Mouse (Mus musculus) MEL (cell line): ENCODE measurements around the gene Nacad. TPM values are rescaled to one million over a fixed set of nuclear protein-coding genes. Genes with fewer than 3 reads are reported as not detected.
A peak's percentile ranks its signal among the peaks of the same experiment; 100 is the strongest.

ENCODE experiments used
- DNase-seq: peaks from one replicate; pipeline ENCODE4 v3.0.0; 2011; ENCODE audit warnings: low read depth, low spot score
- H3K27ac ChIP-seq: 2 replicates; pipeline ENCODE4 v1.5.1; 2012; ENCODE audit warnings: low read depth, mild to moderate bottlenecking, control low read depth, low read length, moderate library complexity; ENCODE audit not compliant: control insufficient read depth
- H3K27me3 ChIP-seq, 2 experiments: fragments of 150-350 bp in 1 of 2; sonication (generic) in 1 of 2; 2 replicates each; pipeline ENCODE4 v1.6.1; 2012; ENCODE audit warnings: low read length in 2 of 2, mild to moderate bottlenecking in 2 of 2, improper control_type of control experiment in 1 of 2, moderate library complexity in 1 of 2; ENCODE audit not compliant: insufficient read depth in 2 of 2, control insufficient read depth in 1 of 2
- H3K36me3 ChIP-seq, 2 experiments: 2 replicates each; pipeline ENCODE4 v1.6.1; 2012 to 2014; ENCODE audit warnings: low read length in 2 of 2, improper control_type of control experiment in 1 of 2, inconsistent platforms in 1 of 2, mild to moderate bottlenecking in 1 of 2; ENCODE audit not compliant: insufficient read depth in 2 of 2, control insufficient read depth in 1 of 2
- H3K4me1 ChIP-seq, 2 experiments: fragments of 150-350 bp in 1 of 2; sonication (generic) in 1 of 2; 2 replicates each; pipeline ENCODE4 v1.6.1; 2012; ENCODE audit warnings: low read length in 2 of 2, improper control_type of control experiment in 1 of 2, mild to moderate bottlenecking in 1 of 2; ENCODE audit not compliant: insufficient read depth in 2 of 2, control insufficient read depth in 1 of 2
- H3K4me3 ChIP-seq, 2 experiments: fragments of 150-350 bp in 1 of 2; sonication (generic) in 1 of 2; 2 replicates each; pipeline ENCODE4 v1.5.1; 2012; ENCODE audit warnings: low read depth in 2 of 2, low read length in 2 of 2, mild to moderate bottlenecking in 2 of 2, moderate library complexity in 2 of 2, control low read depth in 1 of 2, improper control_type of control experiment in 1 of 2; ENCODE audit not compliant: control insufficient read depth in 1 of 2, insufficient read depth in 1 of 2
- H3K79me2 ChIP-seq: 2 replicates; pipeline ENCODE4 v1.6.1; 2012; ENCODE audit warnings: mild to moderate bottlenecking, low read length, moderate library complexity; ENCODE audit not compliant: control insufficient read depth, poor library complexity, insufficient read depth
- H3K9ac ChIP-seq: 2 replicates; pipeline ENCODE4 v1.6.1; 2012; ENCODE audit warnings: low read depth, mild to moderate bottlenecking, control low read depth, low read length, moderate library complexity; ENCODE audit not compliant: control insufficient read depth, poor library complexity, severe bottlenecking
- H3K9me3 ChIP-seq: fragments of 150-350 bp; sonication (generic); replicated peaks from 2 replicates; pipeline ENCODE4 v1.6.1; 2012; ENCODE audit warnings: mild to moderate bottlenecking, low read length, improper control_type of control experiment, moderate library complexity; ENCODE audit not compliant: insufficient read depth
- BHLHE40 ChIP-seq: IDR thresholded peaks from 2 replicates; pipeline ENCODE4 v1.6.1; 2012; ENCODE audit warnings: low read depth, mild to moderate bottlenecking, inconsistent platforms, low read length, improper control_type of control experiment, borderline replicate concordance
- CHD1 ChIP-seq: IDR thresholded peaks from 2 replicates; pipeline ENCODE4 v1.6.1; 2012; ENCODE audit warnings: low read depth, mild to moderate bottlenecking, inconsistent platforms, low read length, improper control_type of control experiment
- CHD2 ChIP-seq: IDR thresholded peaks from 2 replicates; pipeline ENCODE4 v1.6.1; 2011; ENCODE audit warnings: low read length, improper control_type of control experiment
- CTCF ChIP-seq, 3 experiments: IDR thresholded peaks in 2 of 3; conservative IDR thresholded peaks in 1 of 3; 2 replicates each; pipeline ENCODE4 v1.5.1; 2011 to 2012; ENCODE audit warnings: low read length in 3 of 3, low read depth in 2 of 3, mild to moderate bottlenecking in 2 of 3, improper control_type of control experiment in 1 of 3, inconsistent platforms in 1 of 3, mixed read lengths in 1 of 3, moderate library complexity in 1 of 3; ENCODE audit not compliant: control insufficient read depth in 1 of 3, insufficient read depth in 1 of 3, poor library complexity in 1 of 3, severe bottlenecking in 1 of 3
- ELF1 ChIP-seq: IDR thresholded peaks from 2 replicates; pipeline ENCODE4 v1.6.1; 2014; ENCODE audit warnings: low read depth, mild to moderate bottlenecking, inconsistent platforms, low read length, improper control_type of control experiment, moderate library complexity
- GABPA ChIP-seq: IDR thresholded peaks from 2 replicates; pipeline ENCODE4 v1.6.1; 2012; ENCODE audit warnings: low read depth, mild to moderate bottlenecking, inconsistent platforms, low read length, improper control_type of control experiment, moderate library complexity
- GATA1 ChIP-seq: IDR thresholded peaks from 2 replicates; pipeline ENCODE4 v1.6.1; 2011; ENCODE audit warnings: low read depth, low read length, improper control_type of control experiment
- HCFC1 ChIP-seq: IDR thresholded peaks from 2 replicates; pipeline ENCODE4 v1.6.1; 2012; ENCODE audit warnings: low read depth, mild to moderate bottlenecking, inconsistent platforms, low read length, improper control_type of control experiment, moderate library complexity
- MAX ChIP-seq: IDR thresholded peaks from 2 replicates; pipeline ENCODE4 v1.6.1; 2011; ENCODE audit warnings: low read length, improper control_type of control experiment
- MEF2A ChIP-seq: IDR thresholded peaks from 2 replicates; pipeline ENCODE4 v1.6.1; 2014; ENCODE audit warnings: low read depth, mild to moderate bottlenecking, inconsistent platforms, low read length, improper control_type of control experiment; ENCODE audit not compliant: poor library complexity, insufficient replicate concordance, severe bottlenecking; ENCODE audit errors: extremely low read depth
- MXI1 ChIP-seq: IDR thresholded peaks from 2 replicates; pipeline ENCODE4 v1.6.1; 2011; ENCODE audit warnings: mild to moderate bottlenecking, low read depth, low read length, improper control_type of control experiment
- MYB ChIP-seq: IDR thresholded peaks from 2 replicates; pipeline ENCODE4 v1.6.1; 2011; ENCODE audit warnings: mild to moderate bottlenecking, low read depth, low read length, improper control_type of control experiment
- POLR2A ChIP-seq, 2 experiments: IDR thresholded peaks; 2 replicates each; pipeline ENCODE4 v1.6.1; 2011 to 2012; ENCODE audit warnings: low read length in 2 of 2, mild to moderate bottlenecking in 2 of 2, control low read depth in 1 of 2, improper control_type of control experiment in 1 of 2, low read depth in 1 of 2, moderate library complexity in 1 of 2; ENCODE audit not compliant: control insufficient read depth in 1 of 2, insufficient read depth in 1 of 2, poor library complexity in 1 of 2
- POLR2AphosphoS2 ChIP-seq: IDR thresholded peaks from 2 replicates; pipeline ENCODE4 v1.6.1; 2011; ENCODE audit warnings: low read length, improper control_type of control experiment
- RAD21 ChIP-seq: IDR thresholded peaks from 2 replicates; pipeline ENCODE4 v1.6.1; 2011; ENCODE audit warnings: mild to moderate bottlenecking, low read depth, low read length, improper control_type of control experiment
- RCOR1 ChIP-seq: IDR thresholded peaks from 2 replicates; pipeline ENCODE4 v1.6.1; 2012; ENCODE audit warnings: low read depth, mild to moderate bottlenecking, inconsistent platforms, low read length, improper control_type of control experiment
- SIN3A ChIP-seq: IDR thresholded peaks from 2 replicates; pipeline ENCODE4 v1.6.1; 2012; ENCODE audit warnings: low read length, improper control_type of control experiment, inconsistent platforms
- TAL1 ChIP-seq: IDR thresholded peaks from 2 replicates; pipeline ENCODE4 v1.6.1; 2012; ENCODE audit warnings: mild to moderate bottlenecking, inconsistent platforms, low read length, moderate library complexity, mixed read lengths
- TBP ChIP-seq: IDR thresholded peaks from 2 replicates; pipeline ENCODE4 v1.8.0; 2011; ENCODE audit warnings: low read depth, low read length, improper control_type of control experiment
- TCF12 ChIP-seq: IDR thresholded peaks from 2 replicates; pipeline ENCODE4 v1.6.1; 2014; ENCODE audit warnings: low read depth, mild to moderate bottlenecking, inconsistent platforms, low read length, improper control_type of control experiment, moderate library complexity
- USF2 ChIP-seq, 2 experiments: IDR thresholded peaks; 2 replicates each; pipeline ENCODE4 v1.6.1; 2011 to 2012; ENCODE audit warnings: improper control_type of control experiment in 2 of 2, low read length in 2 of 2, borderline replicate concordance in 1 of 2, inconsistent platforms in 1 of 2, low read depth in 1 of 2, mild to moderate bottlenecking in 1 of 2; ENCODE audit not compliant: insufficient read depth in 1 of 2
- ZMIZ1 ChIP-seq: IDR thresholded peaks from 2 replicates; pipeline ENCODE4 v1.6.1; 2012; ENCODE audit warnings: low read depth, mild to moderate bottlenecking, inconsistent platforms, low read length, improper control_type of control experiment, moderate library complexity
- ZNF384 ChIP-seq: IDR thresholded peaks from 2 replicates; pipeline ENCODE4 v1.6.1; 2012; ENCODE audit warnings: low read depth, mild to moderate bottlenecking, inconsistent platforms, low read length, improper control_type of control experiment
- polyA plus RNA-seq, 2 experiments: library from polyadenylated mRNA; stranded (reverse) in 1 of 2; unstranded in 1 of 2; fragments of >175 nt in 1 of 2; fragments of >200 nt in 1 of 2; gene quantifications; 2 replicates each; pipeline versions ENCODE4 v1.2.1 to v1.2.4; 2012; ENCODE audit warnings: low replicate concordance in 2 of 2, low read depth in 1 of 2; ENCODE audit not compliant: insufficient read length in 2 of 2, insufficient read depth in 1 of 2, missing spikeins in 1 of 2
- total RNA-seq: library from RNA; depleted of rRNA; stranded (reverse); fragments of 300-350 nt; gene quantifications from 2 replicates; pipeline ENCODE4 v1.2.3, GENCODE M21; 2012

Gene Nacad
- total and polyA plus RNA-seq, 3 experiments: 0.12 to 0.32 TPM; not detected in 1

DNA sequence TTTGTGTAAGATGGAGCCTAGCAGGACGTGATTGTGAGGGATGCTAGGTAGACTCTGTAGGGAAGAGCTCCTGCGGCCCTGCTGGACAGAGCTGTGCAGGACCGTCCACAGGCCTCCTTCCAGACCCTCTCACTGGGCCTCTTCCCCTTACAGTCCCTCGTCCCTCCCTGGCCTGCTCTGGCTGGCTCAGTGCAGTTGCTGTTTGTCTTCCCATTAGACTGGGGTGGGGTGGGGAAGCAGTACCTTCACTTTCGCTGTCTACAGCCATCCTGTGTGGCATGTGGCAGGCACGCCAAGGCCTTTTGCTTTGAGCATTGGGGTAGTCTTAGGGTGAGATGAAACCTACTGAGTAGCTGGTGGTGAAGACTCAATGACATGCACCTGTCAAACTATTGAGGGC lies 43.5 kb downstream of the Nacad start:
- H3K27me3 ChIP-seq: no peaks in the 10 kb centered on the region
- no peak overlapping the region; a peak in 2 of 4 replicates for H3K4me3 ChIP-seq
- no peak for DNase-seq
- H3K27ac ChIP-seq: peak overlapping the region; percentile 35
- H3K9me3 ChIP-seq: no peaks in the 10 kb centered on the region
- H3K4me1 ChIP-seq: peaks cover 52 to 55% of the 10 kb centered on the region in 2 experiments
- H3K79me2 ChIP-seq: peaks cover 62% of the 10 kb centered on the region
- TF ChIP-seq CHD1 (0 out of 2 replicates have a peak, but pooled peaks have one; percentile 29), ZMIZ1 (no peak)
- peaks cover 2 to 55% of the 10 kb centered on the region in 2 experiments for H3K36me3 ChIP-seq
- peak overlapping the region; percentile 0; the same call in 1 of the 2 replicates for H3K9ac ChIP-seq

DNA sequence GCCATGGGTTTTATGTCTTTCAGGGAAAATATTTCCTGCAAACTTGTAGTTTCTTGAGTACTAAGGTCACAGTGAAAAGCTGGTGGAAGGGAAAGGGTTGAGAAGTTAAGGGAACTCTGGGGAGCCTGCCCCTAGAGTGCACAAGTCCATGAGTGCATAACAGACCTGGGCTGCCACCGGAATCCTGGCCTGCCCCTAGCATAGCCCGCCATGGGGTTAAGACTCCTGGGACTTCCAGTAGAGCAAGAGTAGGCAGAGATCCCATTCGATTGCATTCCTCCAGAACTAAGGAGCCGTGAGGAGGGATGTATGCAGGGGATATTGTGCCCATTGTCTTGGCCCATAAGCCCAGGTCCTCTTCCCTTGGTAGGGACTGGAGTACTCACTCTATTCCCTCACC lies 44.4 kb downstream of the Nacad start:
- Histone ChIP-seq H3K36me3 (peaks cover 2 to 54% of the 10 kb centered on the region in 2 experiments), H3K4me3 (peak overlapping the region; percentile 28 to 29; a peak in 3 of 4 replicates), H3K9me3 (no peaks in the 10 kb centered on the region), H3K79me2 (peaks cover 63% of the 10 kb centered on the region), H3K4me1 (peaks cover 48 to 52% of the 10 kb centered on the region in 2 experiments), H3K27ac (peak overlapping the region; percentile 74), H3K27me3 (no peaks in the 10 kb centered on the region), H3K9ac (peak overlapping the region; percentile 45)
- TF ChIP-seq POLR2AphosphoS2 (no peak), MEF2A (no peak), MYB (no peak), CHD1 (no peak), CTCF (IDR thresholded peaks at IDR 0.05 in 2 of 3, conservative IDR thresholded peaks at IDR 0.05 in 1 of 3; ENCODE audit: control insufficient read depth in 1 of 3, insufficient read depth in 1 of 3, low read depth in 2 of 3, low read length in 3 of 3, poor library complexity in 1 of 3, severe bottlenecking in 1 of 3) (no peak), BHLHE40 (no peak), SIN3A (no peak), MXI1 (no peak), TAL1 (no peak), ELF1 (no peak), RAD21 (no peak)
- no peak for DNase-seq

DNA sequence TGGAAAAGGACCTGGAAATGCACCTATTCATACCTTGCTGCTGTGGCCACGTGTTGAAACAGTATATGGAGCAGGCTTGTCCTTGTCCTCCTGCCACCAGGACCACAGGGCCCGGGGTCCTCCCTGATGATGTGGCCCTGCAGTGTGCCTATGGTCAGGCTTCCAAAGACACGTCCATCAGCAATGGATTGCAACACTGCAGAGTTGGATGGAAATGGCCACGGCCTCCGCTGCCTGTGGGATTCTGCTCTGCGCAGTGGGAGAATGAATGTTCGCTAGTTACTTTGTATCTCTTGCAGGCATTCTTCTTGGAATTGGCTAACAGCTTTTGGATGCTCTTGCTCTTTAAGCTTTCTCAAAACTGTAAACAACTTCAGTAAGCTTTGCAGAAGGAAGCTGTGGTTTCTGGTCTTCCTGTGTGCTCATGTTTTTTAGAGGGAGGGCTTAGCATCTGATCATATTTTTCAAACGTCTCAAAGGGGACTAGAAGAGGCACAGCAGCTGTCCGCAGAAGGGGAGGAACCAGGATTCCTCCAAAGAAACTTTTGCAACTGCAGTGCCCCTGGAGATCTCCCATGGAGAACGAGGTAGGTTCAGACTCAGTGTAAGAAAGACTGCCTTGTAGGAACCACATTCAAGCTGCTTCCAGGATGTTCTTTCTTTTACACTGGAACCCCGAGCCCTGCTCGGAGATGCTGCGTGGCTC lies 45.0 kb downstream of the Nacad start:
- peak; percentile 81 for DNase-seq
- Histone ChIP-seq H3K4me3 (peak overlapping the region; percentile 28 to 29; a peak in 3 of 4 replicates), H3K9ac (peak overlapping the region; percentile 45)
- peak in 1 of 2 experiments; percentile 56; a peak in 2 of 4 replicates for TF ChIP-seq POLR2A (IDR thresholded peaks at IDR 0.05; ENCODE audit: control insufficient read depth in 1 of 2, insufficient read depth in 1 of 2, low read depth in 1 of 2, low read length in 2 of 2, poor library complexity in 1 of 2)
- no peak for TF ChIP-seq RAD21
- TF ChIP-seq GATA1: no peak
- TF ChIP-seq RCOR1: no peak
- TF ChIP-seq CTCF (IDR thresholded peaks at IDR 0.05 in 2 of 3, conservative IDR thresholded peaks at IDR 0.05 in 1 of 3; ENCODE audit: control insufficient read depth in 1 of 3, insufficient read depth in 1 of 3, low read depth in 2 of 3, low read length in 3 of 3, poor library complexity in 1 of 3, severe bottlenecking in 1 of 3): no peak
- peak; percentile 65; the same call in 1 of the 2 replicates for TF ChIP-seq HCFC1
- TF ChIP-seq ZMIZ1: no peak
- TF ChIP-seq MAX: no peak
- TF ChIP-seq USF2 (IDR thresholded peaks at IDR 0.05; ENCODE audit: borderline replicate concordance in 1 of 2, insufficient read depth in 1 of 2, low read depth in 1 of 2, low read length in 2 of 2): no peak
- no peak; the same call in 1 of the 2 replicates for TF ChIP-seq POLR2AphosphoS2
- TF ChIP-seq MEF2A: no peak
- peak; percentile 45; the same call in 1 of the 2 replicates for TF ChIP-seq BHLHE40
- peak; percentile 66 for TF ChIP-seq TCF12
- TF ChIP-seq TBP: peak; percentile 68
- no peak for TF ChIP-seq CHD1
- peak; percentile 43 for TF ChIP-seq ZNF384
- no peak for TF ChIP-seq CHD2
- no peak for TF ChIP-seq GABPA

More for the DNA sequence above, 45.0 kb downstream of the Nacad start:
- peaks cover 60% of the 10 kb centered on the region for H3K79me2 ChIP-seq
- H3K4me1 ChIP-seq: peaks cover 45 to 52% of the 10 kb centered on the region in 2 experiments
- H3K27ac ChIP-seq: peak overlapping the region; percentile 74
- no peaks in the 10 kb centered on the region for H3K9me3 ChIP-seq
- H3K36me3 ChIP-seq: peaks cover 2 to 48% of the 10 kb centered on the region in 2 experiments
- H3K27me3 ChIP-seq: no peaks in the 10 kb centered on the region
